Mouse (Mus musculus) heart, postnatal 0 days (tissue): ENCODE measurements around the gene Shq1.

ENCODE experiments used
- CTCF ChIP-seq: IDR thresholded peaks from 2 replicates; pipeline ENCODE4 v1.5.1; 2016; ENCODE audit warnings: antibody characterized with exemption, control low read depth, low read depth
- EP300 ChIP-seq: IDR thresholded peaks from 2 replicates; pipeline ENCODE4 v1.6.1; 2016; ENCODE audit warnings: antibody characterized with exemption, low read depth

DNA sequence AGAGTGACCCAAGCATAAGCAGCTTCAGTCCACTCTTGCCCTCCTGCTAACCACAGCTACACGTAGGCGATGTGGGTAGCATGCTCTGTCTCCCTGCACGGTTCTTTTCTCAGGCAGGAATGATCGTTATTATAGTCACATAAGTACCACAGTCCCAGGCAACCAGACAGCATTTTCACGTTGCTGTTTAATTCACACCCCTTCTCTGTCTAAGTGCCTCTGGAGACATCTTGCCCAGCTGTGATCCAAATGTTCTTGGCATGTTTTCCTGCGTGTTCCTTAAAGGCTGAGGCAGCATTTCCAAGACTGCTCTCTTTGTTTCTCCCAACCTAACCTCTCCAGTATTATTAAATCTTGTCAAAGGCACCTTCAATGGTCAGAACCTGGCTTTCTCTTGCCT, 67.3 kb downstream of the Shq1 start:
- TF ChIP-seq CTCF (no peak), EP300 (no peak)
